In genomic region chr9:44921543-44921942, GRCm38 (mm10) we compare ENCODE assay signal across 8 mouse cellular contexts. TPM values are rescaled to one million over a fixed set of nuclear protein-coding genes. Genes with fewer than 3 reads are reported as not detected.
DNase-seq lines count a peak whose midpoint lies in the region; ATAC-seq and TF ChIP-seq lines count a peak whose summit lies in the region.

No protein-coding gene starts in this region.

- CTCF ChIA-PET in Patski (lab: Charles Lee): interaction anchor here (0.8 to 1.6 kb wide), 4 partner anchors 19 to 89 kb away, joined by 3 to 4 read pairs (median 4); no protein-coding TSS in a partner anchor

- H3K4me2 ChIP-seq in heart, embryonic 16.5 days (ENCODE audit: low read depth, low read length): peak overlapping the region; percentile 69
- H3K4me2 ChIP-seq in hindbrain, embryonic 13.5 days: peak overlapping the region; percentile 95
- peak overlapping the region; percentile 88 for H3K4me2 ChIP-seq in midbrain, embryonic 12.5 days (replicated peaks)

- H3K4me1 ChIP-seq in heart, embryonic 16.5 days (ENCODE audit: control insufficient read depth, insufficient read depth, low read length): peaks cover 12% of the 10 kb centered on the region
- H3K4me1 ChIP-seq in hindbrain, embryonic 13.5 days (replicated peaks): peaks cover 10% of the 10 kb centered on the region
- peaks cover 9% of the 10 kb centered on the region for H3K4me1 ChIP-seq in midbrain, embryonic 12.5 days

- WGBS in heart, embryonic 16.5 days: 69% methylated on average over 2 of the region's 2 CpGs
- 65% methylated on average over 2 of the region's 2 CpGs for WGBS in hindbrain, embryonic 13.5 days
- WGBS in midbrain, embryonic 12.5 days: 65% methylated on average over 2 of the region's 2 CpGs

- no peak for ATAC-seq in heart, embryonic 16.5 days (replicated peaks; ENCODE audit: extremely low read depth, insufficient read depth, low FRiP score)
- no peak for ATAC-seq in Patski
- no peak for ATAC-seq in hindbrain, embryonic 13.5 days (ENCODE audit: low FRiP score)
- no peak for ATAC-seq in midbrain, embryonic 12.5 days (ENCODE audit: low FRiP score, low read depth)

- TF ChIP-seq CTCF in Patski (IDR thresholded peaks at IDR 0.05): peak; percentile 51

- no peaks in the 10 kb centered on the region for H3K27me3 ChIP-seq in heart, embryonic 16.5 days (ENCODE audit: control insufficient read depth, insufficient read depth, low read length)
- no peaks in the 10 kb centered on the region for H3K27me3 ChIP-seq in Patski
- H3K27me3 ChIP-seq in hindbrain, embryonic 13.5 days: no peaks in the 10 kb centered on the region
- no peaks in the 10 kb centered on the region for H3K27me3 ChIP-seq in midbrain, embryonic 12.5 days

- POLR2A ChIA-PET in Patski (lab: Charles Lee): interaction anchor here (1.3 kb wide), 1 partner anchor 36 kb away, joined by 3 read pairs; no protein-coding TSS in a partner anchor

- H3K9me3 ChIP-seq in heart, embryonic 16.5 days (replicated peaks; ENCODE audit: control insufficient read depth, low read length): no peaks in the 10 kb centered on the region
- H3K9me3 ChIP-seq in hindbrain, embryonic 13.5 days: no peaks in the 10 kb centered on the region
- H3K9me3 ChIP-seq in midbrain, embryonic 12.5 days: no peaks in the 10 kb centered on the region

- peak overlapping the region; percentile 70 for H3K9ac ChIP-seq in heart, embryonic 16.5 days (ENCODE audit: low read length)
- peak overlapping the region; percentile 96 for H3K9ac ChIP-seq in hindbrain, embryonic 13.5 days
- peak overlapping the region; percentile 94; the same call in 1 of the 2 replicates for H3K9ac ChIP-seq in midbrain, embryonic 12.5 days (replicated peaks)

- peak overlapping the region; percentile 98 for H3K4me3 ChIP-seq in heart, embryonic 16.5 days (ENCODE audit: low read length)
- peak overlapping the region; percentile 99 for H3K4me3 ChIP-seq in hindbrain, embryonic 13.5 days
- peak overlapping the region; percentile 94 for H3K4me3 ChIP-seq in midbrain, embryonic 12.5 days

- H3K27ac ChIP-seq in heart, embryonic 16.5 days (ENCODE audit: low read length): peak overlapping the region; percentile 97
- peak overlapping the region; percentile 94; the same call in 1 of the 2 replicates for H3K27ac ChIP-seq in hindbrain, embryonic 13.5 days
- H3K27ac ChIP-seq in midbrain, embryonic 12.5 days (replicated peaks): peak overlapping the region; percentile 89

- DNase-seq in heart, adult 18-20 months: no peak
- no peak for DNase-seq in Patski (ENCODE audit: low read depth, low spot score)
- no peak for DNase-seq in adrenal gland, postnatal 14 days
- DNase-seq in adipocyte (ENCODE audit: low spot score): no peak
- no peak for DNase-seq in left cerebral cortex, adult 18-20 months (ENCODE audit: low spot score in 2 of 2)

- in situ Hi-C loops in Patski (cut with MboI; ENCODE audit: low pct_unique_long_range_greater_than_20kb): no loop called here

- H3K36me3 ChIP-seq in heart, embryonic 16.5 days (ENCODE audit: control insufficient read depth, insufficient read depth): no peaks in the 10 kb centered on the region
- peaks cover 12% of the 10 kb centered on the region for H3K36me3 ChIP-seq in hindbrain, embryonic 13.5 days
- no peaks in the 10 kb centered on the region for H3K36me3 ChIP-seq in midbrain, embryonic 12.5 days

RNA-seq across cellular contexts. Expression of gene Atp5l, which starts 1.0 kb away (rescaled TPM):
- polyA plus RNA-seq in heart, embryonic 16.5 days (2015; fragmentation: Nextera tagmentation; extraction: Ambion mirVana): 1,180 and 1,367 TPM in 2 replicates
- 1,000 to 10,000 TPM; 1,708 to 2,082 TPM for total RNA-seq in heart, adult 18-20 months (2021)
- polyA plus RNA-seq in Patski (2021): 440 TPM
- 795 and 863 TPM in 2 replicates for polyA plus RNA-seq in hindbrain, embryonic 13.5 days (2015; fragmentation: Nextera tagmentation; extraction: Ambion mirVana)
- polyA plus RNA-seq in midbrain, embryonic 12.5 days (2016; fragmentation: Nextera tagmentation; extraction: Ambion mirVana): 524 and 532 TPM in 2 replicates
- total RNA-seq in adrenal gland, postnatal 14 days (2021): 638 TPM in 2 replicates
- total RNA-seq in left cerebral cortex, adult 18-20 months (2021): 100 to 1,000 TPM; 316 to 362 TPM

RNA-seq across cellular contexts. Expression of gene Kmt2a, which starts 40.4 kb away (rescaled TPM):
- 7.7 and 8.2 TPM in 2 replicates for polyA plus RNA-seq in heart, embryonic 16.5 days (2015; fragmentation: Nextera tagmentation; extraction: Ambion mirVana)
- 10 to 100 TPM; 24.9 to 28.1 TPM for total RNA-seq in heart, adult 18-20 months (2021)
- polyA plus RNA-seq in Patski (2021): 22.2 TPM
- 15.8 and 20.6 TPM in 2 replicates for polyA plus RNA-seq in hindbrain, embryonic 13.5 days (2015; fragmentation: Nextera tagmentation; extraction: Ambion mirVana)
- 32.3 and 32.8 TPM in 2 replicates for polyA plus RNA-seq in midbrain, embryonic 12.5 days (2016; fragmentation: Nextera tagmentation; extraction: Ambion mirVana)
- 37.2 and 42.9 TPM in 2 replicates for total RNA-seq in adrenal gland, postnatal 14 days (2021)
- total RNA-seq in left cerebral cortex, adult 18-20 months (2021): 10 to 100 TPM; 84.1 to 88.1 TPM

RNA-seq across cellular contexts. Expression of gene Ube4a, which starts 43.9 kb away (rescaled TPM):
- polyA plus RNA-seq in heart, embryonic 16.5 days (2015; fragmentation: Nextera tagmentation; extraction: Ambion mirVana): 16.8 and 17.7 TPM in 2 replicates
- total RNA-seq in heart, adult 18-20 months (2021): 10 to 100 TPM; 33.8 to 35.5 TPM
- 44.1 TPM for polyA plus RNA-seq in Patski (2021)
- polyA plus RNA-seq in hindbrain, embryonic 13.5 days (2015; fragmentation: Nextera tagmentation; extraction: Ambion mirVana): 35.6 and 37.7 TPM in 2 replicates
- 34.6 and 35.4 TPM in 2 replicates for polyA plus RNA-seq in midbrain, embryonic 12.5 days (2016; fragmentation: Nextera tagmentation; extraction: Ambion mirVana)
- 89.5 and 100 TPM in 2 replicates for total RNA-seq in adrenal gland, postnatal 14 days (2021)
- 10 to 100 TPM; 66.7 to 69.0 TPM for total RNA-seq in left cerebral cortex, adult 18-20 months (2021)

RNA-seq across cellular contexts. Expression of gene Cd3g, which starts 58.7 kb away (rescaled TPM):
- 37.6 and 99.6 TPM in 2 replicates for polyA plus RNA-seq in heart, embryonic 16.5 days (2015; fragmentation: Nextera tagmentation; extraction: Ambion mirVana)
- 1 to 10 TPM in 1 of 2 experiments, under 1 TPM in 1; 0.62 to 4.6 TPM for total RNA-seq in heart, adult 18-20 months (2021)
- not detected for polyA plus RNA-seq in Patski (2021)
- not detected in 2 replicates for polyA plus RNA-seq in hindbrain, embryonic 13.5 days (2015; fragmentation: Nextera tagmentation; extraction: Ambion mirVana)
- polyA plus RNA-seq in midbrain, embryonic 12.5 days (2016; fragmentation: Nextera tagmentation; extraction: Ambion mirVana): not detected in 2 replicates
- total RNA-seq in adrenal gland, postnatal 14 days (2021): 2.2 and 14.5 TPM in 2 replicates
- total RNA-seq in left cerebral cortex, adult 18-20 months (2021): not detected
